Comparison of ENCODE assay signal across 11 mouse cellular contexts in the genomic region with DNA sequence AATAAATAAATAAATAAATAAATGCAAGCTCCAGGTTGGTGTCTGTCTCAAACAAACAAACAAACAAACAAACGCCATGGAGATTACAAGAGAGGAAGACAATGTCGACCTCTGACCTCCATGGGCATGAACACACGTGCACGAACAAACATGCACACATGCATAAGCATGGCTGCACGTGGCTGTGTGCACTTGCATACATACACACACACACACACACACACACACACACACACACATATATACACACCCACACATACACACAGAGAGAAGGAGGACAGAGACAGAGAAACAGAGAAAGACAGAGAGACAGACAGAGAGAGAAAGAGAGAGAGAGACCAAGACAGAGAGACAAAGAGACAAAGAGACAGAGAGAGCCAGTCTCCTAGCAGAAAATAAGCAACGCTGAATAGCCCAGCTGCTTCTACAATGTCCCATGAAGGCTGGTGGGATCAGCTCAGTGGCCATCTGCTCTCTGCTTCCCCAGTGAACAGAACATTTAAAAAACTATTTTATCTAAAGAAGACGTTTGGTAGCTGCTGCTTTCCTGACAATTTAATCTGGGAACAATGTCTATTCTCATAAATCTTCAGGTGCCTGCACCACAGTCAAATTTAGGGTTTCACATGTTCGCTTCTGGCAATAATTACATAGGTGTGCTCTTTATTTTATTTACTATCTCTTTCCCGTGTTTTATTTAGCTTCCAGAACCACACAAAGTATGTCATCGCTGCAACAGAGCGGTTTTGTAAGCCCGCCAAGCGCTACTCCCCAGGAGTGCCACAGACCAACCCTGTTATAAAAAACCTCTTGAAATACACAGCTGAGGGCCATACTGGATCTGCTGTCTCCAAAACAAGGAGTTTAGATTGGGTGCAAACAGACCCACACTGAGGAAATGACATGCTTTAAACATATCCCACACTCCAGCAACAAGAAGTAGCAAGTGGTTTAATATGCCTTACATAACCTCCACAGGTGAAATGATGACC.
DNase-seq lines count a peak whose midpoint lies in the region; ATAC-seq lines count a peak whose summit lies in the region.
"Had no signal": no experiment of that assay in that cellular context is flagged by ENCODE, and none has a peak within 500 bp of the region (broad histone marks: within the 10 kb centered on the region; RNA-seq: fewer than 3 reads in every experiment).

No protein-coding gene starts in this region.

- no peak overlapping the region for H3K4me3 ChIP-seq in intestine, embryonic 16.5 days (ENCODE audit: low read length)
- no peak overlapping the region for H3K4me3 ChIP-seq in intestine, embryonic 15.5 days (replicated peaks)
- H3K4me3 ChIP-seq in midbrain, embryonic 14.5 days (replicated peaks; ENCODE audit: low read depth, low read length), result no peak overlapping the region

- no peaks in the 10 kb centered on the region for H3K9me3 ChIP-seq in intestine, embryonic 16.5 days (ENCODE audit: control insufficient read depth, low read length)
- no peaks in the 10 kb centered on the region for H3K9me3 ChIP-seq in intestine, embryonic 15.5 days
- H3K9me3 ChIP-seq in midbrain, embryonic 14.5 days (ENCODE audit: control insufficient read depth, low read length), result no peaks in the 10 kb centered on the region

- DNase-seq in cerebellum, postnatal 4 days (ENCODE audit: low spot score in 2 of 2), result no peak
- peak; percentile 73 to 75 for DNase-seq in cerebellum, postnatal 14 days
- no peak for DNase-seq in midbrain, embryonic 14.5 days
- no peak for DNase-seq in thymus, postnatal 25 days
- DNase-seq: gastrocnemius, postnatal 36 days; thymus, postnatal 4 days had no signal

- 0 out of 2 replicates have a peak overlapping the region, but pooled peaks have one; percentile 9 for H3K27ac ChIP-seq in intestine, embryonic 16.5 days (ENCODE audit: low read length)
- H3K27ac ChIP-seq in intestine, embryonic 15.5 days, result no peak overlapping the region
- H3K27ac ChIP-seq in midbrain, embryonic 14.5 days (replicated peaks; ENCODE audit: low read depth, low read length), result no peak overlapping the region
- H3K27ac ChIP-seq: liver, embryonic 14.5 days had no signal

- H3K4me1 ChIP-seq in intestine, embryonic 16.5 days (ENCODE audit: control insufficient read depth, insufficient read depth, low read length), result no peaks in the 10 kb centered on the region; the same call in 1 of the 2 replicates
- H3K4me1 ChIP-seq in intestine, embryonic 15.5 days (replicated peaks), result peaks cover 12% of the 10 kb centered on the region; the same call in 1 of the 2 replicates
- H3K4me1 ChIP-seq in midbrain, embryonic 14.5 days (ENCODE audit: control insufficient read depth, insufficient read depth, low read length), result 0 out of 2 replicates have a peak, but pooled peaks cover 4% of the 10 kb centered on the region

- no peaks in the 10 kb centered on the region for H3K27me3 ChIP-seq in intestine, embryonic 16.5 days (replicated peaks; ENCODE audit: control insufficient read depth, insufficient read depth, low read length)
- H3K27me3 ChIP-seq in intestine, embryonic 15.5 days (replicated peaks), result no peaks in the 10 kb centered on the region
- H3K27me3 ChIP-seq in midbrain, embryonic 14.5 days (ENCODE audit: control insufficient read depth, insufficient read depth, low read length), result no peaks in the 10 kb centered on the region

- ATAC-seq in cerebellum, adult (ENCODE audit: insufficient number of reproducible peaks, low FRiP score, low TSS enrichment), result peak; percentile 65
- no peak for ATAC-seq in intestine, embryonic 16.5 days
- no peak for ATAC-seq in intestine, embryonic 15.5 days
- peak; percentile 24; the same call in 1 of the 2 replicates for ATAC-seq in midbrain, embryonic 14.5 days (ENCODE audit: low FRiP score, low TSS enrichment)
- no peak for ATAC-seq in monocyte, adult 5-6 weeks (replicated peaks; ENCODE audit: insufficient number of reproducible peaks, low FRiP score, low TSS enrichment, poor library complexity, severe bottlenecking)

- H3K4me2 ChIP-seq in intestine, embryonic 16.5 days (ENCODE audit: low read depth, low read length), result no peak overlapping the region
- no peak overlapping the region for H3K4me2 ChIP-seq in intestine, embryonic 15.5 days (replicated peaks)
- H3K4me2 ChIP-seq in midbrain, embryonic 14.5 days (ENCODE audit: low read length), result no peak overlapping the region

- 70% methylated on average over 13 of the region's 13 CpGs for WGBS in intestine, embryonic 16.5 days
- WGBS in intestine, embryonic 15.5 days, result 69% methylated on average over 13 of the region's 13 CpGs
- 71% methylated on average over 13 of the region's 13 CpGs for WGBS in midbrain, embryonic 14.5 days

- H3K9ac ChIP-seq in intestine, embryonic 16.5 days (ENCODE audit: low read depth, low read length), result no peak overlapping the region
- H3K9ac ChIP-seq in intestine, embryonic 15.5 days, result no peak overlapping the region
- no peak overlapping the region for H3K9ac ChIP-seq in midbrain, embryonic 14.5 days (replicated peaks; ENCODE audit: low read length)
- H3K9ac ChIP-seq: liver, embryonic 14.5 days had no signal

- H3K36me3 ChIP-seq in intestine, embryonic 16.5 days (ENCODE audit: control insufficient read depth, insufficient read depth, low read length), result no peaks in the 10 kb centered on the region
- no peaks in the 10 kb centered on the region for H3K36me3 ChIP-seq in intestine, embryonic 15.5 days
- no peaks in the 10 kb centered on the region for H3K36me3 ChIP-seq in midbrain, embryonic 14.5 days (ENCODE audit: control insufficient read depth, insufficient read depth, low read length)

Comparison
In these comparisons a context has a peak if more than half of its experiments do, and no peak if none do; other contexts are left out.
1. DNase-seq: peak in cerebellum, postnatal 14 days (2 of 2); none in cerebellum, postnatal 4 days (0 of 2), midbrain, embryonic 14.5 days (single experiment) and thymus, postnatal 25 days (single experiment).
2. ATAC-seq: peak in cerebellum, adult (single experiment) and midbrain, embryonic 14.5 days (single experiment); none in intestine, embryonic 16.5 days (single experiment), intestine, embryonic 15.5 days (single experiment) and monocyte, adult 5-6 weeks (single experiment).